Mouse (Mus musculus) forebrain, embryonic 15.5 days (tissue): ENCODE measurements around the gene Vmn1r72. TPM values are rescaled to one million over a fixed set of nuclear protein-coding genes. Genes with fewer than 3 reads are reported as not detected.
"Not testable (repeated sequence)": the region's sequence is repeated elsewhere in the genome, so short reads cannot be mapped to it uniquely, and the experiment has no call there.

Source experiments
- ATAC-seq: fragments of 200-750 bp; cut with Nextera tagmentation; replicated peaks from 2 replicates; pipeline ENCODE4 v1.8.0; 2017; ENCODE audit warnings: mild to moderate bottlenecking, moderate TSS enrichment, moderate library complexity
- H3K27ac ChIP-seq: fragments of 300-500 bp; sonication (generic); replicated peaks from 2 replicates; pipeline ENCODE4 v1.5.1; 2015; ENCODE audit warnings: mild to moderate bottlenecking, inconsistent platforms
- H3K27me3 ChIP-seq: fragments of 300-500 bp; sonication (generic); 2 replicates; pipeline ENCODE4 v1.6.1; 2015; ENCODE audit warnings: inconsistent platforms
- H3K36me3 ChIP-seq: fragments of 300-500 bp; sonication (generic); 2 replicates; pipeline ENCODE4 v1.6.1; 2015; ENCODE audit warnings: mild to moderate bottlenecking, inconsistent platforms
- H3K4me1 ChIP-seq: fragments of 300-500 bp; sonication (generic); 2 replicates; pipeline ENCODE4 v1.6.1; 2015; ENCODE audit warnings: inconsistent platforms
- H3K4me2 ChIP-seq: fragments of 300-500 bp; sonication (generic); replicated peaks from 2 replicates; pipeline ENCODE4 v1.6.1; 2015; ENCODE audit warnings: mild to moderate bottlenecking, inconsistent platforms
- H3K4me3 ChIP-seq: fragments of 300-500 bp; sonication (generic); 2 replicates; pipeline ENCODE4 v1.5.1; 2015; ENCODE audit warnings: mild to moderate bottlenecking, inconsistent platforms
- H3K9ac ChIP-seq: fragments of 300-500 bp; sonication (generic); replicated peaks from 2 replicates; pipeline ENCODE4 v1.6.1; 2015; ENCODE audit warnings: mild to moderate bottlenecking, inconsistent platforms
- H3K9me3 ChIP-seq: fragments of 300-500 bp; sonication (generic); 2 replicates; pipeline ENCODE4 v1.6.1; 2016; ENCODE audit warnings: inconsistent platforms
- WGBS: fragments of 180-500 bp; shearing (Covaris S2); methylation state at CpG from one replicate; pipeline ENCODE4 v1.1.7; 2015; ENCODE audit warnings: mixed read lengths; 5-methylcytosine and 5-hydroxymethylcytosine counted together
- polyA plus RNA-seq: library from polyadenylated mRNA; unstranded; fragments of >200 nt; fragmentation: Nextera tagmentation; extraction: Ambion mirVana; gene quantifications from 2 replicates; pipeline ENCODE4 v1.2.1, GENCODE M21; 2015

Vmn1r72 gene
- polyA plus RNA-seq, result not detected in 2 replicates

- ATAC-seq, result not testable (repeated sequence)
Measured at GRCm38 (mm10) chr7:11680047-11680446, at the start of gene Vmn1r72. Gene Vmn1r72, minus strand, starts transcription at chr7:11680147.

GRCm38 (mm10) chr7:11617082-11617481, 62.9 kb downstream of the Vmn1r72 start:
- not testable (repeated sequence) for ATAC-seq, H3K4me2 ChIP-seq, H3K36me3 ChIP-seq, H3K27ac ChIP-seq, H3K9me3 ChIP-seq, H3K4me3 ChIP-seq, H3K9ac ChIP-seq, H3K27me3 ChIP-seq, H3K4me1 ChIP-seq
- WGBS, result 12% methylated on average over 8 of the region's 8 CpGs

More at GRCm38 (mm10) chr7:11680047-11680446, at the start of gene Vmn1r72:
- H3K27ac ChIP-seq, H3K4me1 ChIP-seq, H3K36me3 ChIP-seq, H3K4me2 ChIP-seq, H3K4me3 ChIP-seq, H3K27me3 ChIP-seq, H3K9ac ChIP-seq: not testable (repeated sequence)
- H3K9me3 ChIP-seq, result peaks cover 16% of the 10 kb centered on the region; the same call in 1 of the 2 replicates

Other genes starting within 250 kb of the Vmn1r72 start
- gene Zscan4-ps2, start 165.8 kb downstream of the Vmn1r72 start, polyA plus RNA-seq, result not detected in 2 replicates
- not detected in 2 replicates for gene Zscan4-ps3, start 70.8 kb downstream of the Vmn1r72 start, polyA plus RNA-seq
- gene Vmn1r73, start 50.1 kb upstream of the Vmn1r72 start, polyA plus RNA-seq, result not detected in 2 replicates
- gene Vmn1r74, start 153.8 kb upstream of the Vmn1r72 start, polyA plus RNA-seq, result not detected in 2 replicates
- gene Vmn1r75, start 194.5 kb upstream of the Vmn1r72 start, polyA plus RNA-seq, result not detected in 2 replicates